Mouse (Mus musculus): Measurements from ENCODE around the gene Lhfpl2. TPM values are rescaled to one million over a fixed set of nuclear protein-coding genes. Genes with fewer than 3 reads are reported as not detected.

Lhfpl2 gene
- polyA plus RNA-seq, 1 experiment from 2014 or later: 144 TPM

DNA sequence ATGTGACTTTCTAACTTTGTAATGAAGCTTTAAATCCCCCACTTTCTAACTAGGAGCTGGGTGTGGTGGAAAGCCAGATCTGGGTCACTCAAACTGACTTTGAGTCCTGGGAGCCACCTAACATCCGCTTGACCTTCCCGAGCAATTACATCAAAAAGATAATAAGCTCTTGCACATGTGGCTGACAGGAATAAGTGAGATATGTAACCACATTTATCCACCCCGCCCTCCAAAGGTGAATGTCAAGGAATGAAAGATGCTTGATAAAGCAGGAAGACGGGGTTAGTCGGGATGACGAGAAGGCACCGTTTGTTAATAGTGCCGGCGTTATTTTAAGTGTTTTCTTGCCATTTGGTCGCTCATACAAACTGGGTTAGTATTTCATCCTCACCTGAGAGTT is 41.5 kb downstream of the Lhfpl2 start:
- Histone ChIP-seq H3K79me2 (ENCODE audit: inconsistent target) (no peaks in the 10 kb centered on the region), H3K4me3 (ENCODE audit: inconsistent target) (no peak overlapping the region), H3K27ac (no peak overlapping the region), H3K36me3 (ENCODE audit: inconsistent target) (no peaks in the 10 kb centered on the region)
- WGBS (ENCODE audit: missing documents): 96% methylated on average over 10 of the region's 10 CpGs

DNA sequence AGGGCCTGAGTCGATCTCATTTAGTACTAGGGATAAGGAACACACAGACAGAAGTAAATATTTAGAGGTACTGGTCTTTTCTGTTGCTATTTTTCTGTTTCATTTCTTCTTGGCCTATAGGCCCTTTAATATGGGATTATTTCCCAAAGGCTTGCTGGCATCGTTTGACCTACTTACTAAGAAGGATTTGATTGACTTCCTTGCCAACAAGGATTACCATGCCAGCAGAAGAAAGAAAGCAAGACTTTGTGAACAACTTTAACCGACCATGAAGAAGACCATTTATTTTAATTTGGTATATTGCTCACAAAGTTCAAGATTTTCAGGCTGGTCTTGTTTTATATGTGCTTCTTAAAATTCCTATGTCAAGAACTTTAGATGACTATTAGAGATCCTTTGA is 42.8 kb downstream of the Lhfpl2 start:
- WGBS (ENCODE audit: missing documents): 92% methylated on average over 3 of the region's 3 CpGs
- Histone ChIP-seq H3K79me2 (ENCODE audit: inconsistent target) (no peaks in the 10 kb centered on the region), H3K27ac (no peak overlapping the region)

DNA sequence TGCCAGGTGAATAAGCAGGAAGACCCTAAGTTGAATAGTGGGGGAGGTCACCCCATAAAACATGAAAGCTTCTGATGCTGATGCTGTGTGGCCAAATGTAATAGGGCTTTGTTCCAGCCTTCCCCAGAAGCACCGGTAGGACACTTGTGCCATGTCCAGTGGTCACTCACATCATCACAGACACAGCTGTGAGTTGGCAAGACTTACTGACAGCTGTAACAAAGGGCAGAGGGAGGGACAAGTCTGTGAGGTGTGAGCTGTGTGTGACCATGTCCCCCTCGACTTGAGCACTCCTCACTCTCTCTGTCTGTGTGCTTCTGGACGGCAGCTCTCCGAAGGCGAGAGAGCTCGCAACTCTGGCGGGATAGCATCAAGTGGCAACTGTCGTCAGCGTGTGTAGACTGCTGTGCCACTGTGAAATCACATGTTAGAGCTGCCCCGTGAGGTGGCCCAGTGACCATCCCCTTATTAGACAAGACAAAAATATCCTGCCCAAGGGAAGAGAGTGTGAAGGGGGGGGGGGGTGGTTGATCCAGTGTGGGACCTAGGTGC is 43.5 kb downstream of the Lhfpl2 start:
- Histone ChIP-seq H3K79me2 (ENCODE audit: inconsistent target) (no peaks in the 10 kb centered on the region), H3K36me3 (ENCODE audit: inconsistent target) (no peaks in the 10 kb centered on the region), H3K27ac (no peak overlapping the region), H3K4me3 (ENCODE audit: inconsistent target) (no peak overlapping the region)
- 95% methylated on average over 10 of the region's 10 CpGs for WGBS (ENCODE audit: missing documents)

More for the DNA sequence above, 42.8 kb downstream of the Lhfpl2 start:
- Histone ChIP-seq H3K4me3 (ENCODE audit: inconsistent target) (no peak overlapping the region), H3K36me3 (ENCODE audit: inconsistent target) (no peaks in the 10 kb centered on the region)

DNA sequence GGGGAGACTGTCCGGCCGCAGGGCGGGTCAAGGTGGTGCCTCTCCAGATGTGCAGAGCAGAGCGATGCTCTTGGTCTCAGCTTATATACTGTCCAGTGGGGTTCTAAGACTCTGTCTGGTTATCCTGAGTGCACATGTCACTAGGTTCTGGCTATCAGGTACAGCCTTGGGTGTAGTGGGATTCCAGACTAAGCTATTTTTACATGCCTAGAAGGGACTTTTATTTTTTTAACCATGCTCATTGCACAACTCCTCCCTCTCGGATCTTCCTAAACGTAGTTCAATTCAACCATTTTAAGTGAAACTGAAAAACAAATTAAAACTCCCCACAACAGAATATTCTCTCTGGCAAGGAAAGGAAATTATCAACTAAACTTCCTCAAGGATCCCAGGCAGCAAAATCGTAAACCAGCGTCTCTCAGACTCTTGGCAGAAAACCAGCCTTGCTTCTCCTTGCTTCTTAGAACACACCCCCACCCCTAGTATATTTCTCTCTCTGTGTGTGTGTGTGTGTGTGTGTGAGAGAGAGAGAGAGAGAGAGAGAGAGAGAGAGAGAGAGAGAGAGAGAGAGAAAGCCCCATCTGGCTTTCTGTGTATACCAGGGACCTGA is 47.4 kb downstream of the Lhfpl2 start:
- H3K27ac ChIP-seq: no peak overlapping the region
- WGBS (ENCODE audit: missing documents): 64% methylated on average over 8 of the region's 8 CpGs

DNA sequence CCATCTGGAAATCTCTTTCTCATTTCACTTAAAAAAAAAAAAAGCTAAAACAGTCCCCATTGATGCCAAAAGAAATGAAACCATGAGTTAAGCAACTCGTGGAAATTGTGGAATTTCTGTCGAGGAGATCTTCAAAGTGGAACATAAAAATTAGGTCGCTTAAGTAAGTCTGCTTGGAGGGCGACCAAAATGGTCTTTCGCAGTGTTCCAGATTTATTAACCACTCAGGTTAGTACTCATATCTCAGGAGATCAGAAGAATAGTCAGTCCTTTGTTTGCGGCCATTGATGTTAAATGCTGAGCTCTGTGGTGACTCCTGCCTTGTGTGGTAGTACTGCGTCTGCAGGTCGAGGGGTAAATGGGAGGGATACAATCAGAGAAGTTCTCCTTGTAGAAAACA is 48.8 kb downstream of the Lhfpl2 start:
- Histone ChIP-seq H3K79me2 (ENCODE audit: inconsistent target) (no peaks in the 10 kb centered on the region), H3K4me3 (ENCODE audit: inconsistent target) (no peak overlapping the region), H3K27ac (no peak overlapping the region), H3K36me3 (ENCODE audit: inconsistent target) (no peaks in the 10 kb centered on the region)
- WGBS (ENCODE audit: missing documents): 87% methylated on average over 8 of the region's 8 CpGs

More for the DNA sequence above, 47.4 kb downstream of the Lhfpl2 start:
- H3K4me3 ChIP-seq (ENCODE audit: inconsistent target): no peak overlapping the region
- H3K36me3 ChIP-seq (ENCODE audit: inconsistent target): no peaks in the 10 kb centered on the region
- H3K79me2 ChIP-seq (ENCODE audit: inconsistent target): no peaks in the 10 kb centered on the region

DNA sequence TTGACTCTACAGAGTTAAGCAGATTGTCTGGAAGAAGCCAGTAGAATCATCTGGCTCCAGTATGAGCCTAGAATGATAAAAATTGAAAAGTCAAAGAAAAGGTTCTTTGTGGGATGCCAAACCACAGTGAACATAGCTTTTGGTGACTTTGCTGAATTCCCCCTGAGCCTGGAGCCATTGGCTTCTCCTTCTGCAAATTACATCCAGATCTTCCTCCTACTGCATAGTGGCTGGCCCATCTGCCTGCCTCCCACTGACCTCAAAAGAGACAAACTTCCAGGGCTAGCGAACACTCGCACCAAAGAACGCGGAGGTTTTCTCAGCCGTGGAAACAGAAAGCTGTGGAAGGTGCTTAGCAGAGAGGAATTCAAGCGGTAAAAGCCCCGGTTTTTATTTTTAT is 49.4 kb downstream of the Lhfpl2 start:
- 91% methylated on average over 7 of the region's 7 CpGs for WGBS (ENCODE audit: missing documents)
- Histone ChIP-seq H3K79me2 (ENCODE audit: inconsistent target) (no peaks in the 10 kb centered on the region), H3K4me3 (ENCODE audit: inconsistent target) (no peak overlapping the region), H3K27ac (no peak overlapping the region), H3K36me3 (ENCODE audit: inconsistent target) (no peaks in the 10 kb centered on the region)

DNA sequence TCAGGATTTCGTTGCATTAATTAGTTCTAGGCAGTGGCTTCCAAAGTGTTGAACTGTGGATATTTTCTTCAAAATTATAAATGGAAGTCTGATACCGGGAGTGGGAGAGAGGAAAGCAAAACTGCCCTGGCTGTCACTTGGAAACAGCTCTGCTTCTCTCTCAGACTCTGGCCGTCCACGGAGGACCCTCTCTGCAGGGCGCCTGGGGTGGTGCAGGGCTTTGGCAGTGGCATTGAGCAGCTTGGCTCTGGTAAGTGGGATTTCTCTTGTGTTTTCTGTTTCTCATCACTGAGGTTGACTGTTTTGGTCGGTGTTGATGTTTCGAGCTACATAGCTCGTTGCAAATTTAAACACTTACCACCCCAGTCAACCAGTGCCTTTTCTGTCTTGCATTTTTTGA is 53.0 kb downstream of the Lhfpl2 start:
- Histone ChIP-seq H3K36me3 (ENCODE audit: inconsistent target) (no peaks in the 10 kb centered on the region), H3K79me2 (ENCODE audit: inconsistent target) (no peaks in the 10 kb centered on the region), H3K27ac (no peak overlapping the region), H3K4me3 (ENCODE audit: inconsistent target) (no peak overlapping the region)
- 98% methylated on average over 8 of the region's 8 CpGs for WGBS (ENCODE audit: missing documents)

DNA sequence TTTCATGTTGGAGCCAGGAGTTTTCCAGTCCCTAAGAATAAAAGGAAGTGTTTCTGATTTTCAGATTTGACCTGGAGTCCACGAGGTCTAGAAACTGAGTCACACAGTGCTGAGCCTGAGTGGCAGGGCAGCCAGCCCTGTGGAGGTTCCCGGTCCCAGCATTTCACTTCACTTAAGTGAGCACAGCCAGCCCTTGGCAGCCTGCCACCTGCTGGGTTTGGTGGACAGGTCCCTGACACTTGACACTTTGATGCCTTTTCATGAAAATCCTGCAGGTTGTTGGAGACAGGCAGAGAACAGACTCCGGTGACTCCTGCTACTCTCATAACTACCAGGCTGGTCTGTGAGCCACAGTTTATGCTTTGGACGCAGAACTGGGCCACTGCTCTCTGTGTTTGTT is 57.9 kb downstream of the Lhfpl2 start:
- H3K36me3 ChIP-seq (ENCODE audit: inconsistent target): no peaks in the 10 kb centered on the region
- 66% methylated on average over 4 of the region's 4 CpGs for WGBS (ENCODE audit: missing documents)
- H3K4me3 ChIP-seq (ENCODE audit: inconsistent target): no peak overlapping the region
- no peaks in the 10 kb centered on the region for H3K79me2 ChIP-seq (ENCODE audit: inconsistent target)
- H3K27ac ChIP-seq: no peak overlapping the region

DNA sequence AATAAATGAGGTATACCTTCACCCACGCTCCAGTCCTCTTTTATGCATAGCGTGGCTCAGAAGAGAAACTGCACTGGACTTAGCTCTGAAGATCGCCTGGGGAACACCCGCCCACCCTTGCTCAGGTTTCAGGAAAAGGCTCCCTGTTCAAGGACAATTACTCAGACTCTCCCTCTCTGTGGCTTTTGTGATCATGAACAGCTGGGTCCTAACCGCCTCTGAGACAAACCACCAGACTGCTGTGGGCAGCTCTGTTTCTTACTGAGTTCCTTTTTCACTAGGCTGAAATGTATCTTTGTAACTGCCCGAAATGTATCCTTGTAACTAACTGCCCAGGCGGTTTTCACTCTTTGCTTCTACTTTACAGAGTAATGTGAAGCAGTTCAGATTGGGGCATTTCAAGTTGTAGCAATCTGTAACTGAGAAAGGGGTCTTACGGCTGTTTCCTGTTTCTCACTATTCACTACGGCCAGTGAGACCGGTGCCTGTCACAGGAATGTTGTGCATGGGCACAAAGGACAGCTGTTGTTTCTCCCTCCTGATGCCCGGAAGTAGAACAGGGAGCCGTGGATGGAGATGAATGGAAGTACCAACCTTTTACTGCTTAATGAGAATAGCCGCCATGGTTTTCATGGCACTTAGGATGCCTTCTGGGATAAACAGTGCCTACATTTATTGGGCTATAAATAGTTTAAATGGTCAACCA is 59.3 kb downstream of the Lhfpl2 start:
- H3K36me3 ChIP-seq (ENCODE audit: inconsistent target): no peaks in the 10 kb centered on the region
- H3K4me3 ChIP-seq (ENCODE audit: inconsistent target): no peak overlapping the region; the same call in 1 of the 2 replicates
- H3K79me2 ChIP-seq (ENCODE audit: inconsistent target): no peaks in the 10 kb centered on the region
- peak overlapping the region; percentile 13; the same call in 1 of the 2 replicates for H3K27ac ChIP-seq
- WGBS (ENCODE audit: missing documents): 17% methylated on average over 13 of the region's 13 CpGs

DNA sequence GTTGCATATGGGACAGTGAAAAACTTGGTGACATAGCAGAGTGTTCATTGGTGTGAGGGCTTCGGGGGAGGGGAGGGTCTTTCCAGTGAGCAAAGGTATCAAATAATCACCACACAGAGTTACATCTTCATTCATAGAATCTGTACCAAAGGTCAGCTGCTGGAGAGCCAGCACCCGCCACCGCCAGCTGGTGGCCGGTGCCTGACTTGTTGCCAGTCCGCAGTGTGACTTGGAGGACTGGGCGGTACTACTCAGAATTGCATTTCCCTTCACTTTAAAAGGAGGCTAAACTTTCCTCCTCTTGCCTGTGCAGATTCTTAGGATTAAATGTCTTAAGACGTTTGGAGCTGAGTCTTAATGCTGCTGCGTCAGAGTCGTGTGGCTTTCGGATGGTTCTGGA is 59.9 kb downstream of the Lhfpl2 start:
- 92% methylated on average over 10 of the region's 10 CpGs for WGBS (ENCODE audit: missing documents)
- H3K27ac ChIP-seq: no peak overlapping the region
- H3K4me3 ChIP-seq (ENCODE audit: inconsistent target): no peak overlapping the region
- H3K79me2 ChIP-seq (ENCODE audit: inconsistent target): no peaks in the 10 kb centered on the region
- H3K36me3 ChIP-seq (ENCODE audit: inconsistent target): no peaks in the 10 kb centered on the region

DNA sequence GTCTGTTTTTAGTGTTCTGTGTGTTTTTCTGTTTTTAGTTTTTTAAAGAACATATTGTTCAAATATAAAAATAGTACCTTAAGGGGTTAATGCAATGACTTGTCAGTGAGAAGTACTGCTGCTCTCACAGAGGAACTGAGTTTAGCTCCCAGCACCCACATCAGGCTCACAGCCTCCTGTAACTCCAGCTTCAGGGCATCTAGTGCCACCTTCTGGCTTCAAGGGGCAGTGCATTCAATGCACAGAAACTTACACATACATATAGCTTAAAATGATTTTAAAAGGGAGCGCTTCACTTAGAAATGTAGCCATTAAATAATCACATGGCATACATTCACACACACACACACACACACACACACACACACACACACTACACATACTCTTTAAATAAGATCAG is 60.5 kb downstream of the Lhfpl2 start:
- Histone ChIP-seq H3K27ac (no peak overlapping the region), H3K36me3 (ENCODE audit: inconsistent target) (no peaks in the 10 kb centered on the region), H3K79me2 (ENCODE audit: inconsistent target) (no peaks in the 10 kb centered on the region), H3K4me3 (ENCODE audit: inconsistent target) (no peak overlapping the region)
- WGBS (ENCODE audit: missing documents): no CpG with 5 or more reads among the region's 1 CpGs

DNA sequence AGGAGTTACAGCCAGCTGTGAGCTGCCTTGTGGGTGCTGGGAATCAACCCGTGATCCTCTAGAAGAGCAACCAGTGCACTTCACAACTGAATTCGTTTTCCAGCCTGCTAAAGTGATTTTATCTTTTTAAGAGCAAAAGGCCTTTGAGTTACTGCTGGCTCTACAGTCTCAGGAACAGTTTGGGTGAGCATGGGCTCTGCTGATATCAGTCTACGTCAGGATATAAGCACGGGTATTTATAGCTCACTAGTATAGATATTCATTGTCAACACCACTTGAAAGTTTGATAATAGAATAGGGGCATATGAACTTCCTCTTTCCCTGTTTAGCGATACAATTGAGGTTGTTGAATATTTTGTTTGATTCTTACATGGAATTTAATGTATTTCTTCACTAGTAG is 61.7 kb downstream of the Lhfpl2 start:
- no peak overlapping the region for H3K4me3 ChIP-seq (ENCODE audit: inconsistent target)
- no peaks in the 10 kb centered on the region for H3K36me3 ChIP-seq (ENCODE audit: inconsistent target)
- no peak overlapping the region for H3K27ac ChIP-seq
- 58% methylated on average over 5 of the region's 5 CpGs for WGBS (ENCODE audit: missing documents)
- H3K79me2 ChIP-seq (ENCODE audit: inconsistent target): no peaks in the 10 kb centered on the region

DNA sequence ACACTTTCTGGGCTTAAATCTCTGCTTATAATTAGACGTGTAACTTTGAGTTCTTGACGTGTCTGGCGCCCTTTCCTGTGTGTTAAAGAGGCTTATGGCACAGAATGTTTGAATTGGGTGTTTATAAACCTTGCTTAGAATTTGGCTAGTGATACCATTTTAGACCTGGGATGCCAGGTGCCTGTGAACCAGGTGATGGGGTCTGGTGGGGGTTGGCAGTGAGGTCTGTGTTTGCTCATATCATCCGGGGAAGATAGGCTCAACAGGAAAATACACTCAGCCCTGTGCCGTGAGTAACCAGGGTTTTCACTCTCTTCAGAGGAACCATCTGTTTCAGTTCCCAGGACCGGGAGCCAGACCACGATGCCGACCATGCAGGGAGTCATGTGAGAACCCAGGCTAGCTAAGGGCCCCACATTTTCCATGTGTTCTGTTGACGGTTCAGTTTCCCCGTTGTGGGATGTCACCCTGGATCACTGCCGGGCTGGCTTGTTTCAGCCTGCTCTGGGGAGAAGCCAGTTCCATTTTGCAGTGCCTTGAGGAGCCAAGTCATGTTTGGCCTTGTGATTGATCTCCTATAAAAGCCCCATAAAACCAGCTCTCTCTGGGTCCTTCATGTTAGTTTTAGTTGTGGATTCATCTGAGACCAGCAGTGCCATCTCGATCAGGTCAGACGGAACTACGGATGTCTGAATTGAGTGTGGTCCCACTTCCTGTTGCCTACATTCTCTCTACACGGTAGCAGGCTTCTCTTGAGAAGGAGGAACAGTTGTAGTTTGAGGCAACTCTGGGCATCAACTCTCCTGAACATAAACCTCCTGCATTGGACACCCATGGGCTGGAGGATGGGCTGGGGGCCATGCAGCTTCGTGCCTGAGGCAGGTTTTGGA is 65.4 kb downstream of the Lhfpl2 start:
- Histone ChIP-seq H3K27ac (no peak overlapping the region), H3K79me2 (ENCODE audit: inconsistent target) (no peaks in the 10 kb centered on the region), H3K36me3 (ENCODE audit: inconsistent target) (no peaks in the 10 kb centered on the region), H3K4me3 (ENCODE audit: inconsistent target) (no peak overlapping the region)
- 46% methylated on average over 16 of the region's 16 CpGs for WGBS (ENCODE audit: missing documents)

DNA sequence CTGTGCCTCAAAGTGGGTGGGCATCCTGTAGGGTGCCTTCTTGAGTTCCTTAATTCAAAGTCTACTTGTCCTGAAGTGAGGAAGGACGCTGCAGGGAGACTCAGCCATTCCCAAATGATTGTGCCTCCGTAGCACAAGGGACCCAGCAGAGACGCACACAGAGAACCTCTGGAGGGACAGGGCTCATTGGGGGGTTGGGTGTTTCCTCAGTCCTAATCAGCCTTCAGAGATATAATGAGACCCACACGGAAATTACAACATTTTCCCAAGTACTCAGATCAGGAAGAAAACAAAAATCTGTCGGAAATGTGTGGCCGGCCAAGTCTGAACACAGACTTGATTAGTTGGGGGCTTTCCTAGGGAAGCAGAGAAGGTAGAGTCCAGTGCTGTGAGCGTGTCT is 72.8 kb downstream of the Lhfpl2 start:
- H3K79me2 ChIP-seq (ENCODE audit: inconsistent target): no peaks in the 10 kb centered on the region
- H3K4me3 ChIP-seq (ENCODE audit: inconsistent target): no peak overlapping the region
- no peak overlapping the region for H3K27ac ChIP-seq
- H3K36me3 ChIP-seq (ENCODE audit: inconsistent target): no peaks in the 10 kb centered on the region
- 84% methylated on average over 7 of the region's 7 CpGs for WGBS (ENCODE audit: missing documents)

DNA sequence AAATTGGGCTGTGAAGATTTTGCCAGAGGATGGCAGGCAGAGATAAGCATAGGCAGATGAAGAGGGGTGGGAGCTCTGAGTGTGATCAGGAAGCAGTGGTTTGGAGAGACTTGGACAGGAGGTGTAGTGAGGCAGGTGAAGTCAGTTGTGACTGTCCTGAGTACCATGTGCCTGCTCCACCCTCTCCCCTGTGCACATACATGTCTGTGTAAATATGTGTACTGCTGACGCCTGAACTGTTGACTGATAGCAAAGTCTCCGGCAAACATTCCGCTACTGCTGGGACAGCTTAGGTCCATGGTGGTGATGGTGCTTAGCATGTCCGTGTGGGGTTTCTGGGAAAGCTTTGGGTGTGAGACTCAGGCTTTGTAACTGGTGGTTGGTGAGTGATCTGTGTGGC is 73.5 kb downstream of the Lhfpl2 start:
- H3K4me3 ChIP-seq (ENCODE audit: inconsistent target): no peak overlapping the region
- H3K36me3 ChIP-seq (ENCODE audit: inconsistent target): no peaks in the 10 kb centered on the region
- no peak overlapping the region for H3K27ac ChIP-seq
- no peaks in the 10 kb centered on the region for H3K79me2 ChIP-seq (ENCODE audit: inconsistent target)
- WGBS (ENCODE audit: missing documents): 100% methylated on average over 2 of the region's 4 CpGs

Data from macrophage (primary cell).